Mouse (Mus musculus) adrenal gland, postnatal 25 days (tissue): ENCODE data around the gene Nupl1. TPM values are rescaled to one million over a fixed set of nuclear protein-coding genes. Genes with fewer than 3 reads are reported as not detected.

ENCODE experiments used
- DNase-seq: peaks from one replicate; pipeline ENCODE4 v3.0.0; 2021; ENCODE audit warnings: mixed read lengths
- microRNA-seq, 2 experiments: library from miRNA; unstranded; fragments of <30 nt; microRNA quantifications; one replicate each; pipeline ENCODE4 v1.2.0; 2021
- total RNA-seq: library from RNA; stranded (reverse); gene quantifications from 2 replicates; pipeline ENCODE4 v1.2.3, GENCODE M21; 2021

Gene Nupl1
- total RNA-seq, 1 experiment from 2014 or later, result not detected

- DNase-seq, result no peak
These were observed 98.9 kb downstream of the Nupl1 start for GRCm38 (mm10) chr14:60152373-60152772.

- no peak for DNase-seq
These were observed 102.3 kb downstream of the Nupl1 start for GRCm38 (mm10) chr14:60148893-60149292.

- no peak for DNase-seq
These were observed 108.0 kb downstream of the Nupl1 start for GRCm38 (mm10) chr14:60143234-60143633.

- DNase-seq, result no peak
These were observed 112.9 kb downstream of the Nupl1 start for GRCm38 (mm10) chr14:60138339-60138738.

- no peak for DNase-seq
These were observed 113.4 kb downstream of the Nupl1 start for GRCm38 (mm10) chr14:60137812-60138211.

- no peak for DNase-seq
These were observed 115.4 kb downstream of the Nupl1 start for GRCm38 (mm10) chr14:60135801-60136200.

GRCm38 (mm10) chr14:60134720-60135119, 116.5 kb downstream of the Nupl1 start:
- no peak for DNase-seq

Small RNAs within 50 kb of the gene (microRNA-seq; reads per million reads assigned to microRNA genes)
- 0 reads per million in 2 experiments for gene Mir719

Other genes starting within 250 kb of the Nupl1 start
- gene Atp8a2, start 54.3 kb downstream of the Nupl1 start, total RNA-seq, result 0.33 and 1.1 TPM in 2 replicates
- 33.2 and 37.4 TPM in 2 replicates for gene Gm49336, start 76 bp upstream of the Nupl1 start, total RNA-seq
- gene Mtmr6, start 13.8 kb upstream of the Nupl1 start, total RNA-seq, result 41.5 and 45.8 TPM in 2 replicates
- 3.1 and 3.7 TPM in 2 replicates for gene Amer2, start 121.8 kb upstream of the Nupl1 start, total RNA-seq